Mouse (Mus musculus) stomach, postnatal 0 days (tissue): ENCODE results near the gene Epha4. TPM values are rescaled to one million over a fixed set of nuclear protein-coding genes. Genes with fewer than 3 reads are reported as not detected.

Source experiments
- ATAC-seq: fragments of 200-750 bp; cut with Nextera tagmentation; 2 replicates; pipeline ENCODE4 v1.8.0; 2017; ENCODE audit not compliant: low FRiP score, low TSS enrichment
- DNase-seq: peaks from one replicate; pipeline ENCODE4 v3.0.0-alpha.2; 2016; ENCODE audit warnings: low spot score
- H3K27ac ChIP-seq: fragments of 300-500 bp; sonication (generic); replicated peaks from 2 replicates; pipeline ENCODE4 v1.5.1; 2014; ENCODE audit warnings: mild to moderate bottlenecking, control low read depth
- H3K27me3 ChIP-seq: fragments of 300-500 bp; sonication (generic); 2 replicates; pipeline ENCODE4 v1.6.1; 2014; ENCODE audit warnings: low read length; ENCODE audit not compliant: control insufficient read depth, insufficient read depth
- H3K36me3 ChIP-seq: fragments of 300-500 bp; sonication (generic); 2 replicates; pipeline ENCODE4 v1.6.1; 2014; ENCODE audit warnings: low read length, mixed read lengths; ENCODE audit not compliant: control insufficient read depth, insufficient read depth
- H3K4me1 ChIP-seq: fragments of 300-500 bp; sonication (generic); replicated peaks from 2 replicates; pipeline ENCODE4 v1.6.1; 2014; ENCODE audit warnings: antibody characterized with exemption; ENCODE audit not compliant: control insufficient read depth, insufficient read depth
- H3K4me2 ChIP-seq: fragments of 300-500 bp; sonication (generic); replicated peaks from 2 replicates; pipeline ENCODE4 v1.6.1; 2014; ENCODE audit warnings: low read depth, mild to moderate bottlenecking, control low read depth, moderate library complexity
- H3K4me3 ChIP-seq: fragments of 300-500 bp; sonication (generic); 2 replicates; pipeline ENCODE4 v1.5.1; 2014; ENCODE audit warnings: low read depth, low read length, control low read depth
- H3K9ac ChIP-seq: fragments of 300-500 bp; sonication (generic); 2 replicates; pipeline ENCODE4 v1.6.1; 2014; ENCODE audit warnings: mild to moderate bottlenecking, low read length, control low read depth, mixed read lengths
- H3K9me3 ChIP-seq: fragments of 300-500 bp; sonication (generic); 2 replicates; pipeline ENCODE4 v1.6.1; 2016; ENCODE audit warnings: low read length; ENCODE audit not compliant: control insufficient read depth
- CTCF ChIP-seq: IDR thresholded peaks from 2 replicates; pipeline ENCODE4 v1.5.1; 2016; ENCODE audit warnings: antibody characterized with exemption, low read depth, mild to moderate bottlenecking, moderate library complexity
- EP300 ChIP-seq: optimal IDR thresholded peaks from 2 replicates; pipeline ENCODE3; 2016; ENCODE audit warnings: antibody characterized with exemption
- WGBS: fragments of 180-500 bp; shearing (Covaris S2); extraction: QIAGEN DNeasy Blood & Tissue Kit; methylation state at CpG from one replicate; pipeline ENCODE4 v1.1.7; 2014; 5-methylcytosine and 5-hydroxymethylcytosine counted together
- polyA plus RNA-seq: library from polyadenylated mRNA; unstranded; fragments of >200 nt; fragmentation: Nextera tagmentation; extraction: Ambion mirVana; gene quantifications from 2 replicates; pipeline ENCODE4 v1.2.1, GENCODE M21; 2015

Epha4 gene
- polyA plus RNA-seq, 1 experiment from 2014 or later, result 5.4 TPM

- H3K27me3 ChIP-seq, result no peaks in the 10 kb centered on the region
- no peaks in the 10 kb centered on the region for H3K9me3 ChIP-seq
- H3K4me1 ChIP-seq, result no peaks in the 10 kb centered on the region
- 62% methylated on average over 3 of the region's 3 CpGs for WGBS
- DNase-seq (no peak), ATAC-seq (no peak)
- TF ChIP-seq EP300 (no peak), CTCF (0 out of 2 replicates have a peak, but pooled peaks have one; percentile 11)
- H3K4me3 ChIP-seq, result no peak overlapping the region
- H3K9ac ChIP-seq, result no peak overlapping the region
- no peak overlapping the region for H3K4me2 ChIP-seq
- no peaks in the 10 kb centered on the region for H3K36me3 ChIP-seq
- no peak overlapping the region for H3K27ac ChIP-seq
These were observed 150.3 kb downstream of the Epha4 start for GRCm38 (mm10) chr1:77364596-77364995.

GRCm38 (mm10) chr1:77363848-77364247, 151.0 kb downstream of the Epha4 start:
- H3K4me3 ChIP-seq, result no peak overlapping the region

DNA sequence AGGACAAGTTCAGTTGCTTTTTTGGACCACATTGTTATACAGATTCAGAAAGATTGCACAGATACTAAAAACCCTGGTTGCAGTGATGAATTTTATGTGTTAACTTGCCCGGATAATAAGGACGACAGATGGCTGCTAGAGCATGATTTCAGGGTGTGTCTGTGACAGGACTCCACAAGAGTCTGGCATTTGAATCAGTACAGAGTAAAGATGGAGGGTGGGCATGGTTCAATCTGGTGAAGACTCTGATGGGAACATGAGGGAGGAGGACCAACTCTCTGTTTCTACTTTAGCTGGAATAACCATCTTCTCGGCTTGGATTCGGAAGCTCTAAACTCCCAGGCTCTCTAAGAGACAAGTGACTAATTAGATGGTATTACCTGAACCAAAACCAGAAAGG, 168.4 kb downstream of the Epha4 start:
- Histone ChIP-seq H3K9ac (no peak overlapping the region), H3K36me3 (no peaks in the 10 kb centered on the region), H3K27me3 (no peaks in the 10 kb centered on the region), H3K9me3 (no peaks in the 10 kb centered on the region), H3K4me2 (no peak overlapping the region), H3K4me1 (no peaks in the 10 kb centered on the region), H3K4me3 (no peak overlapping the region), H3K27ac (no peak overlapping the region)
- DNase-seq, result no peak
- TF ChIP-seq EP300 (no peak), CTCF (no peak)
- ATAC-seq, result no peak
- 67% methylated on average over 4 of the region's 4 CpGs for WGBS

More at GRCm38 (mm10) chr1:77363848-77364247, 151.0 kb downstream of the Epha4 start:
- no peaks in the 10 kb centered on the region for H3K9me3 ChIP-seq
- H3K36me3 ChIP-seq, result no peaks in the 10 kb centered on the region
- no peak overlapping the region for H3K9ac ChIP-seq
- H3K27me3 ChIP-seq, result no peaks in the 10 kb centered on the region
- no peak for ATAC-seq
- TF ChIP-seq EP300 (no peak), CTCF (no peak)
- DNase-seq, result no peak
- WGBS, result 83% methylated on average over 1 of the region's 1 CpGs
- H3K4me2 ChIP-seq, result no peak overlapping the region
- no peaks in the 10 kb centered on the region for H3K4me1 ChIP-seq
- no peak overlapping the region for H3K27ac ChIP-seq

DNA sequence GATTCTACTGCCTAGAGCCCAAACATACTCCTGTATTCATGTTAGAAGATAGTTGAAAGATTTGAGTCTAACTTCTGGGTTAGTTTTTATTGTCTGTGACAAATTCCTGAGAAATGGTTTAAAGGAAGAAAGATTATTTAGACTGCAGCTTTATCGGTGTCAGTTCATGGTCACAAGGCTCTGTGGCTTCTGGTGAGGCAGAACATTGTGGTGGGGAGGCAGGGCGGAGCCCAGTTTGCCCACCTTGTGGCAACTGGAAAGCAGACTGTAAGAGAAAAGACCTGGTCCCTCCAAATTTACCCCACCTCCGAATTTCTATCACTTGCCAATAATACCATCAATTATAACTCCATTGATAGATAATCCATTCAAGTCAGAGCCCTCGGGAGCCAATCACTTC, 171.1 kb downstream of the Epha4 start:
- no peak overlapping the region for H3K4me3 ChIP-seq
- H3K9ac ChIP-seq, result no peak overlapping the region
- H3K9me3 ChIP-seq, result no peaks in the 10 kb centered on the region
- DNase-seq (no peak), ATAC-seq (no peak)
- H3K4me2 ChIP-seq, result no peak overlapping the region
- 83% methylated on average over 4 of the region's 4 CpGs for WGBS
- no peaks in the 10 kb centered on the region for H3K27me3 ChIP-seq
- no peaks in the 10 kb centered on the region for H3K36me3 ChIP-seq
- no peak for TF ChIP-seq EP300
- TF ChIP-seq CTCF, result no peak
- no peak overlapping the region for H3K27ac ChIP-seq
- no peaks in the 10 kb centered on the region for H3K4me1 ChIP-seq

DNA sequence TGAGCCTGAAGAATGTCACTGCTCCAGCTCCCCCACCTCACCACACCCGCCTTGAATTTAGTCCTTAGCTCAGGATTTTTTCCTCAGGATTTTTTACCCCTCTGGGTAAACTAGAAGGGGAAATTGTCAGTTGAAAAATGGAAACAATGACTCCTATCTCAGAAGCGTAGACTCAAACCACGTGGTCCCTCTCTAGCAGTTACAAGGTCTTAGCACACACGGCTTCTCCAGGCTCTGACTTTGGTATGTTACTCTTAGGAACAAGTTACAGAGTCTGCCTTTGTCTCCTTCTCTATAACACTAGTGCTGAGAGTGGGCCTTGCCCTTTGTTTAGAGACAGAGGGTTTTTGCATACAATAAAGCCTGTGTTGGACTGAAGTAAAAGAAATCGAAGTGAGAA, 175.2 kb downstream of the Epha4 start:
- Histone ChIP-seq H3K9ac (no peak overlapping the region), H3K27me3 (no peaks in the 10 kb centered on the region), H3K4me3 (no peak overlapping the region), H3K27ac (no peak overlapping the region), H3K36me3 (no peaks in the 10 kb centered on the region), H3K9me3 (no peaks in the 10 kb centered on the region), H3K4me2 (no peak overlapping the region), H3K4me1 (no peaks in the 10 kb centered on the region)
- ATAC-seq (no peak), DNase-seq (no peak)
- WGBS, result 58% methylated on average over 5 of the region's 5 CpGs
- TF ChIP-seq EP300 (no peak), CTCF (no peak)

GRCm38 (mm10) chr1:77338346-77338745, 176.5 kb downstream of the Epha4 start:
- no peaks in the 10 kb centered on the region for H3K4me1 ChIP-seq
- no peak for DNase-seq
- no peak for ATAC-seq
- WGBS, result 31% methylated on average over 6 of the region's 6 CpGs
- H3K9me3 ChIP-seq, result no peaks in the 10 kb centered on the region
- no peaks in the 10 kb centered on the region for H3K27me3 ChIP-seq
- no peak overlapping the region for H3K9ac ChIP-seq
- H3K27ac ChIP-seq, result no peak overlapping the region
- H3K4me2 ChIP-seq, result no peak overlapping the region
- H3K36me3 ChIP-seq, result no peaks in the 10 kb centered on the region
- TF ChIP-seq EP300, result no peak
- TF ChIP-seq CTCF, result no peak
- no peak overlapping the region for H3K4me3 ChIP-seq
